Mouse (Mus musculus) kidney, adult 2 months (tissue): ENCODE results near the gene D330020A13Rik.

ENCODE experiments used
- CTCF ChIP-seq: fragments of 200-500 bp; conservative IDR thresholded peaks from 2 replicates; pipeline ENCODE4 v1.5.1; 2011; ENCODE audit warnings: low read depth, mild to moderate bottlenecking, control low read depth, low read length, moderate library complexity, mixed read lengths; ENCODE audit not compliant: insufficient read depth, insufficient read length
- POLR2A ChIP-seq: fragments of 200-500 bp; IDR thresholded peaks from one replicate; pipeline ENCODE4 v1.6.1; 2011; ENCODE audit warnings: low read depth, low read length, control low read depth

GRCm38 (mm10) chr6:120318303-120318940 is 24.3 kb downstream of the D330020A13Rik start:
- TF ChIP-seq CTCF (no peak), POLR2A (no peak)
